Mouse (Mus musculus): ENCODE data around the gene Zbtb7b.

DNA sequence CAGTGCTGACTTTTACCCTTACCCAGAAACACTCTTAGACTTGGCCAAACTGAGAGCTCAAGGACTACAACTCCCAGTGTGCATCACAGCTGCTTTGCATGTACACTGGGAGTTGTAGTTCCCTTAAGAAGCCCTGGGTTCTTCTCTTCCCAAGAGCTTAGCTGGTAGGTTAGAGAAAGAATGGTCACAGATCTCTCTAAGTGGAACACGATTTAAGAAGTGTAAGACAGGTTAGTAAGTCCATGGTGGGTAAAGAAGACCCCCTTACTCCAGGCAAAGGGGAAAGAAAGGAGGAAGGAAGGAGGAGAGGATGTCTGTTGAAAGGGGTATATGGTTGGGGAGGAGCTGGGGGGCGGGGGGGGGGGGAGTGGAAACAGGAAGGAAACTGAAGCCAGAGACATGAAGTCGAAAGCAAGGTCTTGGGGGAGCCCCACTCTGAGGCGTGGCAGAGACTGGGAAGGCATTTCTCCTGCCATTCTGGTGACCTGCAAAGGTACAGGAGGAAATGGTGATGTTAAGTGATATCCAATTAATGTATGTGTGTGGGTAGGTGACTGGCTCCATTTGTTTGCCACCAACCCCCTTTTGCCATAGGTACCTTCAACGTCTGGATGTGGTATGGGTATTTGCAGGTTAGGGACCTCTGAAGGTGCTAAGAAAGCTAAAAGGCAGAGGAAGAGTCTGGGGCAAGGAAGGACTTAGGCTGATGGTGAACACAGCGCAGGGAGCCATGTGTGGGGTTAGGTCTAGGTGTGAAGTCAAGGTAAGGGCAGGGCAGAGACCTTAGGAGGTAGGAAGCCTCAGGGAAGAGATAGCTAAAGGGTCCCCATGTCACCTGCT is 5.5 kb downstream of the Zbtb7b start:
- TF ChIP-seq POLR2A (IDR thresholded peaks at IDR 0.05; ENCODE audit: extremely low read depth, insufficient read depth, low read length) = no peak
- TF ChIP-seq CTCF (IDR thresholded peaks at IDR 0.05; ENCODE audit: extremely low read depth, insufficient read depth, low read length) = no peak

All from cortical plate, adult 2 months (tissue).